Mouse (Mus musculus) kidney, embryonic 14.5 days (tissue): Measurements from ENCODE around the gene 4930415O20Rik. TPM values are rescaled to one million over a fixed set of nuclear protein-coding genes. Genes with fewer than 3 reads are reported as not detected.
A peak's percentile ranks its signal among the peaks of the same experiment; 100 is the strongest.

ENCODE experiments used
- ATAC-seq: fragments of 200-750 bp; cut with Nextera tagmentation; 2 replicates; pipeline ENCODE4 v1.8.0; 2017; ENCODE audit warnings: moderate number of reproducible peaks, mild to moderate bottlenecking, moderate TSS enrichment, moderate library complexity; ENCODE audit not compliant: low FRiP score, low TSS enrichment
- H3K27ac ChIP-seq: fragments of 300-500 bp; sonication (generic); 2 replicates; pipeline ENCODE4 v1.5.1; 2014; ENCODE audit warnings: low read depth, mild to moderate bottlenecking, low read length, moderate library complexity, mixed read lengths
- H3K27me3 ChIP-seq: fragments of 300-500 bp; sonication (generic); 2 replicates; pipeline ENCODE4 v1.6.1; 2014; ENCODE audit warnings: mild to moderate bottlenecking, low read length; ENCODE audit not compliant: control insufficient read depth, insufficient read depth
- H3K36me3 ChIP-seq: fragments of 300-500 bp; sonication (generic); 2 replicates; pipeline ENCODE4 v1.6.1; 2014; ENCODE audit warnings: low read length, mixed read lengths; ENCODE audit not compliant: control insufficient read depth, insufficient read depth
- H3K4me1 ChIP-seq: fragments of 300-500 bp; sonication (generic); 2 replicates; pipeline ENCODE4 v1.6.1; 2014; ENCODE audit warnings: low read length, mixed read lengths; ENCODE audit not compliant: control insufficient read depth, insufficient read depth
- H3K4me2 ChIP-seq: fragments of 300-500 bp; sonication (generic); replicated peaks from 2 replicates; pipeline ENCODE4 v1.6.1; 2014; ENCODE audit warnings: low read depth, mild to moderate bottlenecking, low read length
- H3K4me3 ChIP-seq: fragments of 300-500 bp; sonication (generic); 2 replicates; pipeline ENCODE4 v1.5.1; 2014; ENCODE audit warnings: mild to moderate bottlenecking, low read length
- H3K9ac ChIP-seq: fragments of 300-500 bp; sonication (generic); 2 replicates; pipeline ENCODE4 v1.6.1; 2014; ENCODE audit warnings: low read depth, mild to moderate bottlenecking, low read length, moderate library complexity
- H3K9me3 ChIP-seq: fragments of 300-500 bp; sonication (generic); 2 replicates; pipeline ENCODE4 v1.6.1; 2016; ENCODE audit warnings: low read length; ENCODE audit not compliant: control insufficient read depth
- WGBS: fragments of 180-500 bp; shearing (Covaris S2); extraction: QIAGEN DNeasy Blood & Tissue Kit; methylation state at CpG from one replicate; pipeline ENCODE4 v1.1.7; 2014; 5-methylcytosine and 5-hydroxymethylcytosine counted together
- polyA plus RNA-seq: library from polyadenylated mRNA; unstranded; fragments of >200 nt; fragmentation: Nextera tagmentation; extraction: Ambion mirVana; gene quantifications from 2 replicates; pipeline ENCODE4 v1.2.1, GENCODE M21; 2014

Gene 4930415O20Rik
- polyA plus RNA-seq, 1 experiment from 2014 or later, result 0.57 TPM

DNA sequence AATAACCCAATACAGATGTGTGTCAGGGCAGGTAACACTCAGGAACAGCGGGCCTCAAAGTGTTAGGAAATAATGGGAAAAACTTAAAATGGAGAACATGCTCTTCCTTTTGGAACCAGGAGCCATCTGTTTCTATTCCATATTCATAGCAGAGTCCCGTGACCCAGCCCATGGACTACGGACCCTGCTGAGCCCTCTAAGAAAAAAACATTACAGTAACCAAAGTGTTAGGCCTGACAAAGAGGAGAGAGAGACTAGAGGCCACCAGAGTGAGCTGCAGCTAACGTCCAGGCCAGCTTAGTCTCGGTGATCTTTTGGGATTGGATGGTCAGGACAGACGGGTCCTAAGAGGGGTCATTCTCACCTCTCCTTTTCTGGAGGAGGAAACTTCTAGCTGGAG, 44.2 kb downstream of the 4930415O20Rik start:
- no peak overlapping the region for H3K4me3 ChIP-seq
- ATAC-seq, result no peak
- no peak overlapping the region for H3K27ac ChIP-seq

DNA sequence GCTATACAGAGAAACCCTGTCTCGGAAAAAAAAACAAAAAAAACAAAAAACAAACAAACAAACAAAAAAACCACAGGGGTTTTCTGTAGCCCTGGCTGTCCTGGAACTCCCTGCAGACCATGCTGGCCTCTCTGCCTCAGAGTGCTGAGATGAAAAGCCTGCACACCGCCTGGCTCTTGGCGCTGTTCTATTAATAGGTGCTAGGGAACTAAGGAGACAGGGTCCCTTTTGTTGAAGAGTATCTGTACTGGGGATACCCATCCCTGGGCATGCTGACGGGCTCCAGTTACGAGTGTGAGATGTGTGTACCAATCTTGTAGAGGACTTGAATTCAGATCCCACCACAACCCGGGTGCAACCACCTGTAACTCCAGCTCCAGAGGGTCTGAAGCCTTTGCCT, 44.9 kb downstream of the 4930415O20Rik start:
- H3K27me3 ChIP-seq, result no peaks in the 10 kb centered on the region
- H3K4me3 ChIP-seq, result no peak overlapping the region
- no peak overlapping the region for H3K4me2 ChIP-seq
- H3K9ac ChIP-seq, result no peak overlapping the region
- no peak overlapping the region for H3K27ac ChIP-seq
- 0 out of 2 replicates have a peak, but pooled peaks cover 4% of the 10 kb centered on the region for H3K4me1 ChIP-seq
- 75% methylated on average over 6 of the region's 6 CpGs for WGBS
- H3K9me3 ChIP-seq, result no peaks in the 10 kb centered on the region
- no peaks in the 10 kb centered on the region for H3K36me3 ChIP-seq
- ATAC-seq, result no peak

More for the DNA sequence above, 44.2 kb downstream of the 4930415O20Rik start:
- no peak overlapping the region for H3K4me2 ChIP-seq
- H3K4me1 ChIP-seq, result 0 out of 2 replicates have a peak, but pooled peaks cover 4% of the 10 kb centered on the region
- no peak overlapping the region for H3K9ac ChIP-seq
- H3K9me3 ChIP-seq, result no peaks in the 10 kb centered on the region
- WGBS, result 56% methylated on average over 6 of the region's 6 CpGs
- no peaks in the 10 kb centered on the region for H3K27me3 ChIP-seq
- H3K36me3 ChIP-seq, result no peaks in the 10 kb centered on the region

DNA sequence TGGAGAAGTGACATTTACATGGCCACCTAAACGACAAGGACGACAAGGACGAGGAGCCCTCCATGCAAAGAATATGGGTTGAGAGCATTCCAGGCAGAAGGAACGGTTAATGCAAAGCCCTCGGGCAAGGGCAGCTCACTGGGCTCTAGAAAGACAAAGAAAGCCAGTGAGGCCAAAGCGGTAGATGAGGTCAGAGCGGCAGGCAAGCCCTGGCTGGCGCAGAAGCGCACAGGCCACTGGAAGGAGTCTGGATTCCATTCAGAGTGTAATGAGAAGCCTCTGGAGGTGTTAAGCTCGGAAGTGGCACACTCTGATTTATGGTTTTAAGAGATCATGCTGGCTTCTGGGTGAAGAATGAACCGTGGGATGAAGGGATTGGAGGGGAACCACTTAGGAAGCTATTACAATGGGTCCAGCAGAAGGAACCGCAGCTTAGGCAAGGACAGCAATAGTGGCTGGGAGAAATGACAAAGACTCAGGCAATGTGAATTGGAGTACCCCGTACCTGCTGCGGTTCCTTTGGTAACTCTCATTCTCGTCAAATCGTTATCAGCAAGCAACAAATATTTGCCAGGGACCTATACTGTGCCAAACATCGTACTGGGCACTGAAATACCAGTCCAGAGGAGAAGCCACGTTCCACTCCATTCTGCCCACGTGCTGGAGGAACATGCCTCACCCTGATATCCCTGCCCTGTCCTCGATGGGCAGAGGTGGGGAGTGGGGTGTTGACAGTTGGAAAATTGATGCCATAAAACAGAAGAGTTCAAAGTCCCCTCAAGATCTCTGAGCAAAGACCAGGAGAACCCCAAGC, 45.8 kb downstream of the 4930415O20Rik start:
- H3K4me3 ChIP-seq, result no peak overlapping the region

DNA sequence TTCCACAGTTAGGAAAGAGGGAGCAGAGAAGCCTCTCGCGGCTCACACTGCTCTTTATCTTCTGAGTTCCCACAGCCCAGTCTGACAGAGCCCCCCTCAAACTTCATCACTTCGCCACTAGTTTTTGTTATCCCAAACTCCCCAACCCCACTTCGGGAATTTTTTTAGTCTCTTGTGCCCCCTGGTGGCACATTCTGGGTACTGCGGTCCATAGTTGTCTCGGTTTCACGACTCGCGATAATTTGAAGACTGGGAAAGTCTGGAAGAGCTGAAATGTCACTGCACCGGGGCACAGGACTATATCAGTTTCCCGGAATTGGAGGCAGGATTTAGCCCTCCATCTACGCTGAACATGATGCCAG, 46.4 kb downstream of the 4930415O20Rik start:
- Histone ChIP-seq H3K9me3 (no peaks in the 10 kb centered on the region), H3K4me2 (0 out of 2 replicates have a peak overlapping the region, but pooled peaks have one; percentile 17), H3K4me1 (peaks cover 4% of the 10 kb centered on the region; the same call in 1 of the 2 replicates), H3K27ac (no peak overlapping the region), H3K4me3 (no peak overlapping the region), H3K9ac (0 out of 2 replicates have a peak overlapping the region, but pooled peaks have one; percentile 34), H3K27me3 (no peaks in the 10 kb centered on the region), H3K36me3 (no peaks in the 10 kb centered on the region)
- peak; percentile 68; the same call in 1 of the 2 replicates for ATAC-seq
- under 1% methylated on average over 12 of the region's 12 CpGs for WGBS

More for the DNA sequence above, 45.8 kb downstream of the 4930415O20Rik start:
- no peaks in the 10 kb centered on the region for H3K9me3 ChIP-seq
- no peak overlapping the region for H3K9ac ChIP-seq
- H3K36me3 ChIP-seq, result no peaks in the 10 kb centered on the region
- WGBS, result 32% methylated on average over 20 of the region's 20 CpGs
- H3K4me1 ChIP-seq, result 0 out of 2 replicates have a peak, but pooled peaks cover 4% of the 10 kb centered on the region
- H3K4me2 ChIP-seq, result 0 out of 2 replicates have a peak overlapping the region, but pooled peaks have one; percentile 17
- no peaks in the 10 kb centered on the region for H3K27me3 ChIP-seq
- peak; percentile 51; the same call in 1 of the 2 replicates for ATAC-seq
- no peak overlapping the region for H3K27ac ChIP-seq

DNA sequence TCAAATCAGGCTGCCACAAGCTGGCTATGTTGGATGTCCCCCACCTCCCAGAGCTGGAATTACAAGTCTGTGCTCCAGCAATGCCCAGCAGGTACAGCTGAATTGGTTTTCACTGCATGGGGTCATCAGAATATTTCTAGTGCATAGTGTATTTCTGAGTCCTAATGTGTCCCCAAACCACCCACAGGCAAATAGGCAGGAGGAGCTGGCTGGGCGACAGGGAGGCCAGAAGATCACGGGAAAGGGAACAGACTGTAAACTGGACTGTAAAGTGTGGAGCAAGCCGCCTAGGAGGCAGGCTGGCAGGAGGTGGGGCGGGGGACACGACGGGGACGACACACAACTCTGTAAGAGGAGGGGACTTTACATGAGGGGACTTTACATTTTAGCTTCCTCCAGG, 51.4 kb downstream of the 4930415O20Rik start:
- Histone ChIP-seq H3K9ac (no peak overlapping the region), H3K9me3 (0 out of 2 replicates have a peak, but pooled peaks cover 5% of the 10 kb centered on the region), H3K4me1 (peaks cover 13% of the 10 kb centered on the region; the same call in 1 of the 2 replicates), H3K27me3 (no peaks in the 10 kb centered on the region), H3K36me3 (no peaks in the 10 kb centered on the region), H3K4me2 (no peak overlapping the region), H3K27ac (no peak overlapping the region), H3K4me3 (no peak overlapping the region)
- WGBS, result 9% methylated on average over 7 of the region's 7 CpGs
- ATAC-seq, result no peak

DNA sequence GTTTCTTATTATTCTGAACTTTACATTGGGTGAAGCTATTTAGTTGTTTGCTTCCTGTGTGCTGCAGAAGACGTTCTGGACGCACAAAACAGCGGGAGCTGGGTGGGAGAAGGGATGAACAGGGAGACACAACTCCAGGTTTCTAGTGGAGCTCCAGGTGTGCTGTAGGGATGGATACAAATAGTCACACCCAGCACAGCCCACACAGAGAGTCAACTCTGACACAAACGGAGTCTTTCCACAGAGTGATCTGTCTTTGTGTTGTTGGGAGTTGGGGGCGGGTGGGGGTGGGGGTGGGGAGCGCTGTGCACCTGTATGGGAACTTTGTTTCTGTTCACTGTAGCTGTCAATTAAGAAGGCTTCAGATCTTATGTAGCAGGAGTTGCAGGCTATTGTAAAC, 51.9 kb downstream of the 4930415O20Rik start:
- no peak overlapping the region for H3K4me2 ChIP-seq
- peaks cover 13% of the 10 kb centered on the region; the same call in 1 of the 2 replicates for H3K4me1 ChIP-seq
- 21% methylated on average over 6 of the region's 6 CpGs for WGBS
- H3K4me3 ChIP-seq, result no peak overlapping the region
- no peak overlapping the region for H3K27ac ChIP-seq
- no peak overlapping the region for H3K9ac ChIP-seq
- no peak for ATAC-seq
- 0 out of 2 replicates have a peak, but pooled peaks cover 5% of the 10 kb centered on the region for H3K9me3 ChIP-seq
- H3K27me3 ChIP-seq, result no peaks in the 10 kb centered on the region
- H3K36me3 ChIP-seq, result no peaks in the 10 kb centered on the region

DNA sequence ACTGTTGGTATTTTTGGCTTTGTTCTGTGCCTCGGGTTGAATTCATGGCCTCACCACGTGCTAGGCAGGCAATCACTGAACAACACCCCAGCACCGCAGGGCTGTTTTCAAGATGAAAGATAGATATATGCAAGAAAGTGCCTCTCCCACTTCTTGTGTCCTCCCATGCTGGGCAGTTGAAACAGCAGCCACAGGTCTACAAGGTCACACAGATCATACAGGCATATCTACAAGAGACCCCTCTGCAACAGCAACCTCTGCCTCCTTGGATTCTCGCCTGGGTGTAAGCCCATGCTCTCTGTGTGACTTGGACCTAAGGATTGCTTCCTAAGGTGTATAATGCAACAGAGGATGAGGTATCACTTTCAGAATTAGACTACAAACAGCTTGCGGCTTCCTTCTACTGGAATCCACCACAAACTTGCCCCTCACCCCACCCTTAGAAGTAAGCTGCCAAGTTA, 52.6 kb downstream of the 4930415O20Rik start:
- no peak overlapping the region for H3K4me2 ChIP-seq
- H3K4me1 ChIP-seq, result peaks cover 17% of the 10 kb centered on the region
- 47% methylated on average over 5 of the region's 5 CpGs for WGBS
- ATAC-seq, result no peak
- H3K27me3 ChIP-seq, result no peaks in the 10 kb centered on the region
- H3K4me3 ChIP-seq, result no peak overlapping the region
- H3K27ac ChIP-seq, result no peak overlapping the region
- H3K9me3 ChIP-seq, result 0 out of 2 replicates have a peak, but pooled peaks cover 5% of the 10 kb centered on the region
- no peak overlapping the region for H3K9ac ChIP-seq
- no peaks in the 10 kb centered on the region for H3K36me3 ChIP-seq

DNA sequence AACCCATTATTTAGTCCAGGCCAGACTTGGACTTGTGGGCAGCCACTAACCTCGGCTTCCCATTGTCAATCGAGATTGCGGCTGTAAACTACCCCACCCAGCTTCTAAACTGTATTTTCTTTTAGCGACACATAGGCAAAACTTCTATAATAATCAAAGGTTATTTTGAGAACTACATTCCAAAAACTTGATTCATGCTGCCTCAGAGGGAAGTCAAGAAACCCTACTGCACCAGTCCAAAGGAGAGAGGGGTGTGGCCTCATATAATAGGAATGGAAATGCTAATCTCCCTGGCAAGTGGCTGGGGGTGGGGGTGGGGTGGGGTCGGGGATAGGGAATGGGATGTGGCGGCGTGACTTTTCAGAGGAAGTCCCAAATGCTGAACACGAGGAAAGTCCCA, 55.3 kb downstream of the 4930415O20Rik start:
- Histone ChIP-seq H3K9ac (no peak overlapping the region), H3K4me1 (peaks cover 28% of the 10 kb centered on the region), H3K9me3 (0 out of 2 replicates have a peak, but pooled peaks cover 5% of the 10 kb centered on the region), H3K4me2 (no peak overlapping the region), H3K27ac (no peak overlapping the region), H3K27me3 (peaks cover 2% of the 10 kb centered on the region; the same call in 1 of the 2 replicates), H3K36me3 (no peaks in the 10 kb centered on the region), H3K4me3 (no peak overlapping the region)
- WGBS, result 6% methylated on average over 8 of the region's 8 CpGs
- no peak for ATAC-seq
